Mouse (Mus musculus): ENCODE data around the gene Hoxa13. TPM values are rescaled to one million over a fixed set of nuclear protein-coding genes. Genes with fewer than 3 reads are reported as not detected.

The Hoxa13 gene
- total and polyA plus RNA-seq, 3 experiments = not detected

- Histone ChIP-seq H3K9me3 (replicated peaks; ENCODE audit: insufficient read depth, low read length) (no peaks in the 10 kb centered on the region), H3K4me3 (ENCODE audit: control insufficient read depth in 1 of 2, insufficient read depth in 1 of 2, low read depth in 2 of 2, low read length in 2 of 2) (no peak overlapping the region), H3K4me1 (ENCODE audit: control insufficient read depth in 1 of 2, insufficient read depth in 2 of 2, low read length in 2 of 2) (no peaks in the 10 kb centered on the region), H3K27ac (ENCODE audit: control insufficient read depth, low read depth, low read length) (no peak overlapping the region), H3K9ac (ENCODE audit: control insufficient read depth, low read depth, low read length, poor library complexity, severe bottlenecking) (no peak overlapping the region), H3K79me2 (ENCODE audit: control insufficient read depth, insufficient read depth, low read length, poor library complexity) (no peaks in the 10 kb centered on the region), H3K36me3 (ENCODE audit: control insufficient read depth in 1 of 2, insufficient read depth in 2 of 2, low read length in 2 of 2) (no peaks in the 10 kb centered on the region), H3K27me3 (ENCODE audit: control insufficient read depth in 1 of 2, insufficient read depth in 2 of 2, low read length in 2 of 2) (no peaks in the 10 kb centered on the region)
- DNase-seq (ENCODE audit: low read depth, low spot score) = no peak
- TF ChIP-seq UBTF (IDR thresholded peaks at IDR 0.05; ENCODE audit: borderline replicate concordance, insufficient read depth, low read depth, low read length) (no peak), HCFC1 (IDR thresholded peaks at IDR 0.05; ENCODE audit: low read depth, low read length) (no peak), GABPA (IDR thresholded peaks at IDR 0.05; ENCODE audit: low read depth, low read length) (no peak), E2F4 (IDR thresholded peaks at IDR 0.05; ENCODE audit: borderline replicate concordance, low read depth, low read length) (no peak), NRF1 (IDR thresholded peaks at IDR 0.05; ENCODE audit: insufficient read depth, low read depth, low read length, poor library complexity, severe bottlenecking) (no peak), RCOR1 (IDR thresholded peaks at IDR 0.05; ENCODE audit: low read depth, low read length) (no peak), ZKSCAN1 (IDR thresholded peaks at IDR 0.05; ENCODE audit: low read depth, low read length) (no peak), ZMIZ1 (IDR thresholded peaks at IDR 0.05; ENCODE audit: low read depth, low read length) (no peak), POLR2A (IDR thresholded peaks at IDR 0.05; ENCODE audit: control insufficient read depth in 1 of 2, insufficient read depth in 1 of 2, low read depth in 1 of 2, low read length in 2 of 2, poor library complexity in 1 of 2) (no peak), MAX (IDR thresholded peaks at IDR 0.05; ENCODE audit: low read length) (no peak), SMC3 (IDR thresholded peaks at IDR 0.05; ENCODE audit: low read depth, low read length) (no peak), ZNF384 (IDR thresholded peaks at IDR 0.05; ENCODE audit: low read depth, low read length) (no peak), TCF12 (IDR thresholded peaks at IDR 0.05; ENCODE audit: low read depth, low read length) (no peak), POLR2AphosphoS5 (IDR thresholded peaks at IDR 0.05; ENCODE audit: borderline replicate concordance, low read depth, low read length) (no peak), MXI1 (IDR thresholded peaks at IDR 0.05; ENCODE audit: low read depth, low read length) (no peak), CHD2 (IDR thresholded peaks at IDR 0.05; ENCODE audit: low read length) (no peak), POLR2AphosphoS2 (IDR thresholded peaks at IDR 0.05; ENCODE audit: low read length) (no peak), BHLHE40 (IDR thresholded peaks at IDR 0.05; ENCODE audit: borderline replicate concordance, low read depth, low read length) (no peak), SIN3A (IDR thresholded peaks at IDR 0.05; ENCODE audit: low read length) (no peak)
Observed at GRCm38 (mm10) chr6:52246403-52246803, 14.3 kb downstream of the Hoxa13 start.

- TF ChIP-seq MYB (IDR thresholded peaks at IDR 0.05; ENCODE audit: low read depth, low read length) = no peak
- no peak for TF ChIP-seq USF2 (IDR thresholded peaks at IDR 0.05; ENCODE audit: borderline replicate concordance in 1 of 2, insufficient read depth in 1 of 2, low read depth in 1 of 2, low read length in 2 of 2)
- TF ChIP-seq KAT2A (conservative IDR thresholded peaks at IDR 0.05; ENCODE audit: low read depth, low read length) = no peak
- TF ChIP-seq MAZ (IDR thresholded peaks at IDR 0.05; ENCODE audit: low read depth, low read length) = no peak
- no peak for TF ChIP-seq POLR2A (IDR thresholded peaks at IDR 0.05; ENCODE audit: control insufficient read depth in 1 of 2, insufficient read depth in 1 of 2, low read depth in 1 of 2, low read length in 2 of 2, poor library complexity in 1 of 2)
- no peak for TF ChIP-seq UBTF (IDR thresholded peaks at IDR 0.05; ENCODE audit: borderline replicate concordance, insufficient read depth, low read depth, low read length)
- no peak for TF ChIP-seq CHD2 (IDR thresholded peaks at IDR 0.05; ENCODE audit: low read length)
- no peak within 1 kb of the TSS for H3K27ac ChIP-seq (ENCODE audit: control insufficient read depth, low read depth, low read length)
- H3K27me3 ChIP-seq (ENCODE audit: control insufficient read depth in 1 of 2, insufficient read depth in 2 of 2, low read length in 2 of 2) = no peaks in the 10 kb centered on the region
- H3K4me1 ChIP-seq (ENCODE audit: control insufficient read depth in 1 of 2, insufficient read depth in 2 of 2, low read length in 2 of 2) = no peaks in the 10 kb centered on the region
- no peaks in the 10 kb centered on the region for H3K79me2 ChIP-seq (ENCODE audit: control insufficient read depth, insufficient read depth, low read length, poor library complexity)
- no peak for DNase-seq (ENCODE audit: low read depth, low spot score)
- H3K36me3 ChIP-seq (ENCODE audit: control insufficient read depth in 1 of 2, insufficient read depth in 2 of 2, low read length in 2 of 2) = no peaks in the 10 kb centered on the region
- no peak within 1 kb of the TSS for H3K4me3 ChIP-seq (ENCODE audit: control insufficient read depth in 1 of 2, insufficient read depth in 1 of 2, low read depth in 2 of 2, low read length in 2 of 2)
- no peak within 1 kb of the TSS for H3K9ac ChIP-seq (ENCODE audit: control insufficient read depth, low read depth, low read length, poor library complexity, severe bottlenecking)
- H3K9me3 ChIP-seq (replicated peaks; ENCODE audit: insufficient read depth, low read length) = no peaks in the 10 kb centered on the region
Observed at GRCm38 (mm10) chr6:52245757-52246142, 14.9 kb downstream of the Hoxa13 start, which contains the start of gene Hoxa11. Gene Hoxa11, minus strand, starts transcription at chr6:52245810.
